Mouse (Mus musculus): ENCODE results near the gene Cfap74. TPM values are rescaled to one million over a fixed set of nuclear protein-coding genes. Genes with fewer than 3 reads are reported as not detected.

Gene Cfap74
- polyA plus RNA-seq, 1 experiment from 2014 or later: 6.3 TPM

Other genes starting within 250 kb of the Cfap74 start
- gene Ski, start 186.6 kb upstream of the Cfap74 start, polyA plus RNA-seq (2014; fragmentation: Nextera tagmentation; extraction: Ambion mirVana): 12.7 and 13.6 TPM in 2 replicates
- 101 and 110 TPM in 2 replicates for gene Faap20, start 159.4 kb upstream of the Cfap74 start, polyA plus RNA-seq (2014; fragmentation: Nextera tagmentation; extraction: Ambion mirVana)
- 17.6 and 18.3 TPM in 2 replicates for gene Prkcz, start 47.8 kb upstream of the Cfap74 start, polyA plus RNA-seq (2014; fragmentation: Nextera tagmentation; extraction: Ambion mirVana)
- not detected in 2 replicates for gene Gabrd, start 11.1 kb upstream of the Cfap74 start, polyA plus RNA-seq (2014; fragmentation: Nextera tagmentation; extraction: Ambion mirVana)
- not detected in 2 replicates for gene Tmem52, start 59.9 kb downstream of the Cfap74 start, polyA plus RNA-seq (2014; fragmentation: Nextera tagmentation; extraction: Ambion mirVana)
- gene Gnb1, start 82.2 kb downstream of the Cfap74 start, polyA plus RNA-seq (2014; fragmentation: Nextera tagmentation; extraction: Ambion mirVana): 771 and 811 TPM in 2 replicates
- gene Nadk, start 153.2 kb downstream of the Cfap74 start, polyA plus RNA-seq (2014; fragmentation: Nextera tagmentation; extraction: Ambion mirVana): 98.3 and 99.8 TPM in 2 replicates
- 18.0 and 18.1 TPM in 2 replicates for gene Slc35e2, start 192.2 kb downstream of the Cfap74 start, polyA plus RNA-seq (2014; fragmentation: Nextera tagmentation; extraction: Ambion mirVana)
- gene Cdk11b, start 215.7 kb downstream of the Cfap74 start, polyA plus RNA-seq (2014; fragmentation: Nextera tagmentation; extraction: Ambion mirVana): 72.9 and 83.6 TPM in 2 replicates
- gene Gm10563, start 236.2 kb downstream of the Cfap74 start, polyA plus RNA-seq (2014; fragmentation: Nextera tagmentation; extraction: Ambion mirVana): not detected in 2 replicates
- gene Mmp23, start 244.2 kb downstream of the Cfap74 start, polyA plus RNA-seq (2014; fragmentation: Nextera tagmentation; extraction: Ambion mirVana): 2.5 and 4.1 TPM in 2 replicates

All from midbrain, embryonic 11.5 days (tissue).